Mouse (Mus musculus): ENCODE results near the gene Nphp1.

Nphp1 gene

GRCm38 (mm10) chr2:127760014-127760413 is 28.7 kb downstream of the Nphp1 start:
- H3K36me3 ChIP-seq (ENCODE audit: control insufficient read depth, insufficient read depth, low read length, poor library complexity, severe bottlenecking), result no peaks in the 10 kb centered on the region
- DNase-seq (ENCODE audit: low read depth, low spot score), result no peak
- H3K27me3 ChIP-seq (ENCODE audit: control insufficient read depth, insufficient read depth, low read length, poor library complexity, severe bottlenecking), result no peaks in the 10 kb centered on the region

- DNase-seq (ENCODE audit: low read depth, low spot score), result no peak
- H3K27me3 ChIP-seq (ENCODE audit: control insufficient read depth, insufficient read depth, low read length, poor library complexity, severe bottlenecking), result no peaks in the 10 kb centered on the region
- H3K36me3 ChIP-seq (ENCODE audit: control insufficient read depth, insufficient read depth, low read length, poor library complexity, severe bottlenecking), result no peaks in the 10 kb centered on the region
These were observed 29.4 kb downstream of the Nphp1 start for GRCm38 (mm10) chr2:127759157-127759880.

- Histone ChIP-seq H3K36me3 (ENCODE audit: control insufficient read depth, insufficient read depth, low read length, poor library complexity, severe bottlenecking) (no peaks in the 10 kb centered on the region), H3K27me3 (ENCODE audit: control insufficient read depth, insufficient read depth, low read length, poor library complexity, severe bottlenecking) (no peaks in the 10 kb centered on the region)
- DNase-seq (ENCODE audit: low read depth, low spot score), result no peak
These were observed 31.5 kb downstream of the Nphp1 start for GRCm38 (mm10) chr2:127757171-127757570.

DNA sequence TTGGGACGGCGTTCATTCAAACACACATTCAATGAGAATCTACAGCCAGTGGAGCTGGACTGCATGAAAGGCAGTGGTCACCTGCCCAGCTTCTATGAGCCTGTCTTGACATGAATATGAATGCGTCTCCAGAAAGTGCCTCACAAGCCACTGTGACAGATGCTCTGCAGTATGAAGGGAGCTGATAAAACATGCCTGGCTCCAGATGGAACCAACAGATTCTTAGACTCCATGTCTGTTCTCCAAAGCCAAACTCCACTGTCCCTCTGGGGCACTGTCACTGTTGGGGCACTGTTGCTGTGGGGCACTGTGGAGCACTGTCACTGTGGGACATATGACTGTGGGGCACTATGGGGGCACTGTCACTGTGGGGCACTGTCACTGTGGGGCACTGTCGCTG is 34.6 kb downstream of the Nphp1 start:
- no peaks in the 10 kb centered on the region for H3K36me3 ChIP-seq (ENCODE audit: control insufficient read depth, insufficient read depth, low read length, poor library complexity, severe bottlenecking)
- no peak for DNase-seq (ENCODE audit: low read depth, low spot score)
- no peaks in the 10 kb centered on the region for H3K27me3 ChIP-seq (ENCODE audit: control insufficient read depth, insufficient read depth, low read length, poor library complexity, severe bottlenecking)

DNA sequence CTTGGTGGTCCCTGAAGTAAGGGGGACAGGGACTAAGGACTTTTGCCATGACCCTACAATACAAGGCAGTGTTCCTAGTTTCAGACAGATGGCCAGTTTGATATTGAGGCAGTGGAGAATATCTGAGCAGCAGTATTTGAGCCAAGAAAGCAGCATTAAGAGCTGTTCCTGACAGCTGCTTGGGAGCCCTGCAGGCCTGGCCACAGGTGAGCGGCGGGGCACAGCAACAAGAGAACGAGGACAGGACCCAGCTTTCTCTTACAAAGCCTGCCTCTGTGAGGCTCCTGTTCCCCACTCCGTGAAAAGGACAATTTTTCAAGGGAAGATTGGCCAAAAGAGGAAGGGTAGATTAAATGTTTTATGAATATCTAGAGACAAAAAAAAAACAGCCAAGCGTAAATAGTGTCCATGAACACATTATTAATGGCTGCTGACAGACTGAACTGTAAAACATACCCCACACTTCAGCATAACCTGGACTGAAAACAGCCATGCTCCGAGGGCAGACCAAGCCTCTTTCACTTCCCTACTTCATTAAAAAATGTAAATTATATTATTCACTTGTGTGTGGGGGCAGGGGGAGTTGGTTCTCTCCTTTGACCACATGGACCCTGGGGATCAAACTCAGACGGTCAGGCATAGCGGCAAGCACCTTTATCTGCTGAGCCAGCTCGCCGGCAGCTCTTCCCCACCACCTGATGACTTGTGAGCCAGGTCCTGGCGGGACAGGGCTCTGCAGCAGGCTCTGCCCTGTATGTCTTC is 36.7 kb downstream of the Nphp1 start:
- Histone ChIP-seq H3K27me3 (ENCODE audit: control insufficient read depth, insufficient read depth, low read length, poor library complexity, severe bottlenecking) (no peaks in the 10 kb centered on the region), H3K36me3 (ENCODE audit: control insufficient read depth, insufficient read depth, low read length, poor library complexity, severe bottlenecking) (no peaks in the 10 kb centered on the region)
- peak; percentile 37 for DNase-seq (ENCODE audit: low read depth, low spot score)

- no peaks in the 10 kb centered on the region for H3K27me3 ChIP-seq (ENCODE audit: control insufficient read depth, insufficient read depth, low read length, poor library complexity, severe bottlenecking)
- no peaks in the 10 kb centered on the region for H3K36me3 ChIP-seq (ENCODE audit: control insufficient read depth, insufficient read depth, low read length, poor library complexity, severe bottlenecking)
- no peak for DNase-seq (ENCODE audit: low read depth, low spot score)
These were observed 39.3 kb downstream of the Nphp1 start for GRCm38 (mm10) chr2:127749376-127749775.

DNA sequence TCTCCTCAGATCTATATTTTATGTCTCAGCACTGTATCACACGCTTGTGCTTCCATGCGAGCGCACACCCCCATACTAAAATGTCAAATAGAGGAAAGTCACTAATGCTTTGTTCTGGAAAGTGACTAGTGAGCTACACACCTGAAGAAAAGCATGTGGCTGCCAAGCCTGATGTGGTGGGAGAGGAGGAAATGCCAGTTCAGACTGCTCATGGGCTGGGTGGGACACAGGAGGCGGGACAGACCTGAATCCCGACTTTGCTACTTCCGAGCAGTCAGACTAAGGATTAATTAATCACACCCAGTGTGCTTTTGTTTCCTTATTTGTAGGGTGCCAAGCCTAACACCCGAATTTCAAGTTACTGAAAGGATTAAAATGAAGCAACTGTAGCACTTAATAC is 40.4 kb downstream of the Nphp1 start:
- Histone ChIP-seq H3K36me3 (ENCODE audit: control insufficient read depth, insufficient read depth, low read length, poor library complexity, severe bottlenecking) (no peaks in the 10 kb centered on the region), H3K27me3 (ENCODE audit: control insufficient read depth, insufficient read depth, low read length, poor library complexity, severe bottlenecking) (no peaks in the 10 kb centered on the region)
- no peak for DNase-seq (ENCODE audit: low read depth, low spot score)

DNA sequence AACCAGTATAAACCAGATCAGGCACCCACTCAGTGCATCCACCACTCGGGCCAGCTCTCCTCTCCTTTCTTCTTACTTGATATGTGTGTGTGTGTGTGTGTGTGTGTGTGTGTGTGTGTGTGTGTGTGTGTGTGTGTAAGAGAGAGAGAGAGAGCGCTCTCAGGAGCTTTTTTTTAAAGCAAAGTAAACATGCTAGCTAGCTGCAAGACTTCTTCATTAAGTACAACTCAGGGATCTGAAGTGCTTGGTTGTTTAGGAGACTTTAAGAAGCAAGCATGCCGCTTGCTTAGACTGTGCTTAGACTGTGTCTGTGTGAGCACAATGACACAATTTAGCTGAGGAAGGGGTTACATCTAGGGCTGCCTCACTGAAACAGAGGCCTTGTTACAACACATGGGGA is 46.1 kb downstream of the Nphp1 start:
- H3K27me3 ChIP-seq (ENCODE audit: control insufficient read depth, insufficient read depth, low read length, poor library complexity, severe bottlenecking), result no peaks in the 10 kb centered on the region

DNA sequence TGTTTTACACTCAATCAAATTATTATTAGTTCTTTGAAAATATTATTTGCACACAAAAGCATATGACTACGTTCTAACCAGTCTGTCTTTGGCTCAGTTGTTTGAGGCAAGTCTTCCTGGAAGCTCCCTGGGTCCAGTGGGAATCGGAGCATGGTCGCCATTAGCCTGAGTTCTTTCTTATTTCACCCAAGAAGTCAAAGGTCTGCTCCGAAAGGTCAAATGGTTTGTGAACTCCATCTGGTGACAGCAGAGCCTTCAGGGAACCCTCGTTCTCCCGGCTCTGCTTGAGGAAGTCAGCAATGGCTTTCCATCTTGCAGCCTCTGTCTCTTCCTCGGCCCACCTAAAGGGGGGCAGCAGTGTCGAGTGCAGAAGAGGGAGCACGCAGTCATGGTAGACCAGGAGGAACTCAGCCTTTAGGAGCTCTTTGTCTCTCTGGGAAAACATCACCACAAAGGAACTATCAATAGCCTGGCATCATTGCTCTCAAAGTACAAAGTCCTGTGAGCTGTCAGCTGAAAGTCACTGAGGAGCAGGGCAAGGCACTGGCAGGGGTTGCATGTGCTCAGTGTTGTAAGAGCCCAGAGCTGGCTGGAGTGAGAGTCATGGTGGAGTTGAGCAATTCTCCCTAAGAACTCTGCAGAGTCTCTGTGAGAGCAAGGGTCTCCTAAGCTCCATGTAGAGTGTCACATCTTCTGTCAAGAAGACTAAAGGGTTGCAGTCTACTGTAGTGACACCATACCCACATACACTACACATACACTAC is 47.8 kb downstream of the Nphp1 start:
- no peak for DNase-seq (ENCODE audit: low read depth, low spot score)
- H3K36me3 ChIP-seq (ENCODE audit: control insufficient read depth, insufficient read depth, low read length, poor library complexity, severe bottlenecking), result no peaks in the 10 kb centered on the region
- H3K27me3 ChIP-seq (ENCODE audit: control insufficient read depth, insufficient read depth, low read length, poor library complexity, severe bottlenecking), result no peaks in the 10 kb centered on the region

More for the DNA sequence above, 46.1 kb downstream of the Nphp1 start:
- H3K36me3 ChIP-seq (ENCODE audit: control insufficient read depth, insufficient read depth, low read length, poor library complexity, severe bottlenecking), result no peaks in the 10 kb centered on the region
- DNase-seq (ENCODE audit: low read depth, low spot score), result no peak

GRCm38 (mm10) chr2:127737885-127738284 is 50.8 kb downstream of the Nphp1 start:
- no peak for DNase-seq (ENCODE audit: low read depth, low spot score)
- H3K36me3 ChIP-seq (ENCODE audit: control insufficient read depth, insufficient read depth, low read length, poor library complexity, severe bottlenecking), result no peaks in the 10 kb centered on the region
- no peaks in the 10 kb centered on the region for H3K27me3 ChIP-seq (ENCODE audit: control insufficient read depth, insufficient read depth, low read length, poor library complexity, severe bottlenecking)

- no peak for DNase-seq (ENCODE audit: low read depth, low spot score)
- Histone ChIP-seq H3K36me3 (ENCODE audit: control insufficient read depth, insufficient read depth, low read length, poor library complexity, severe bottlenecking) (no peaks in the 10 kb centered on the region), H3K27me3 (ENCODE audit: control insufficient read depth, insufficient read depth, low read length, poor library complexity, severe bottlenecking) (no peaks in the 10 kb centered on the region)
These were observed 52.0 kb downstream of the Nphp1 start for GRCm38 (mm10) chr2:127736631-127737209.

DNA sequence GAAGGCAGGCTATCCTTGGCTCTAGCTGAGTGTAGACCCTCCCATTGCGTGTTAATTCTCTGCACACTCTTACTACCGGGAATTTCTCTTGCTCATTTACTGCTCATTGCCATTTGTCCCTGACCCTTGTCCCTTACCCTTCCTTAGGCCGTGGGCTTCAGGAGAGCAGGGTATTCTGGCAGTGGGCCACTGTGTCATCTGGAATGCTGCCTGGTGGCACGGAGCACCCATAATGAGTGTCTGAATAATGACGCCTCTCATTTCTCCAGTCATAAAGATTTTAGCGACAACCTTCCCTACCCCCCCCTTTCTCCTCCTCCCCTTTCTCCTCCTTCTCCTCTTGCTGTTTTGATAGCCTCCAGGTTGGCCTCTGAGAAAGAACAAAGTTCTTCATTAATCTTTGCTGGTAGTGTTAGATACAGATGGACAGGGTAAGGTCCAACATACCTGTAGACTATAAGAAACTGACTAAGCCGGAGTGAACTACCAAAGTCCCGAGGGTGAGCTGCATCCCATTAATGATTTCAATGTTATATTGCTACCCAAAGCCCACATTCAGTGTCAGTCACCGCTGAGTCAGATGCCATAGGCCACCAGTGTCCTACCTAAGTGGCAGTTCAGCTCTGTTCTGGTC is 53.1 kb downstream of the Nphp1 start:
- no peak for DNase-seq (ENCODE audit: low read depth, low spot score)
- Histone ChIP-seq H3K27me3 (ENCODE audit: control insufficient read depth, insufficient read depth, low read length, poor library complexity, severe bottlenecking) (no peaks in the 10 kb centered on the region), H3K36me3 (ENCODE audit: control insufficient read depth, insufficient read depth, low read length, poor library complexity, severe bottlenecking) (no peaks in the 10 kb centered on the region)

- no peaks in the 10 kb centered on the region for H3K36me3 ChIP-seq (ENCODE audit: control insufficient read depth, insufficient read depth, low read length, poor library complexity, severe bottlenecking)
- no peak for DNase-seq (ENCODE audit: low read depth, low spot score)
These were observed 53.8 kb downstream of the Nphp1 start for GRCm38 (mm10) chr2:127734889-127735288.

GRCm38 (mm10) chr2:127730301-127730997 is 58.2 kb downstream of the Nphp1 start:
- no peak for DNase-seq (ENCODE audit: low read depth, low spot score)
- Histone ChIP-seq H3K36me3 (ENCODE audit: control insufficient read depth, insufficient read depth, low read length, poor library complexity, severe bottlenecking) (no peaks in the 10 kb centered on the region), H3K27me3 (ENCODE audit: control insufficient read depth, insufficient read depth, low read length, poor library complexity, severe bottlenecking) (no peaks in the 10 kb centered on the region; the same call in 1 of the 2 replicates)

More at GRCm38 (mm10) chr2:127734889-127735288, 53.8 kb downstream of the Nphp1 start:
- H3K27me3 ChIP-seq (ENCODE audit: control insufficient read depth, insufficient read depth, low read length, poor library complexity, severe bottlenecking), result no peaks in the 10 kb centered on the region
